Mouse (Mus musculus) neural tube, embryonic 10.5 days (tissue): ENCODE measurements around the gene Olfr223.
"Not testable (repeated sequence)": the region's sequence is repeated elsewhere in the genome, so short reads cannot be mapped to it uniquely, and the experiment has no call there.

ENCODE experiments used
- DNase-seq: peaks from one replicate; pipeline ENCODE4 v3.0.0-alpha.2; 2017; ENCODE audit warnings: low spot score; ENCODE audit errors: extremely low spot score

Olfr223 gene

DNA sequence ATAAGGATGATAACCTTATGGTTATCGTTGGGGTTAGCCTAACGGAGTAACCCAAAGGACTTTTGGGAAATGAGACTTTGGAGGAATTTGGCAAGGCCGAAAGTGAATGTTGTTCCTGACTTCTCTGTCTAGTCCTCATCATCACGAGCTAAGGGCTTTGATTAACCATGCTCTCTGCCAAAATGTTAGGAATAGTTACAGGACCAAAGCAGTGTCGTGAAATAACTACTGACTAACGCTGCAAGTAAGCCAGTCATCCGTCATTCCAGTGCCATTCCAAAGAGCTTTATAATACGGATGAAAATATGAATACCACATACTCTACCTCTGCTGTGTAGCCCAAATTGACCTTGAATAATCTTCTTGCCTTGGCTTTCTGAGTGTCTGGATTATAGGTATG is 3.9 kb upstream of the Olfr223 start:
- DNase-seq = no peak

- DNase-seq = no peak
These were observed 3.0 kb upstream of the Olfr223 start for GRCm38 (mm10) chr11:59596091-59596490.

- no peak for DNase-seq
These were observed 3.6 kb downstream of the Olfr223 start for GRCm38 (mm10) chr11:59589496-59589895.

DNA sequence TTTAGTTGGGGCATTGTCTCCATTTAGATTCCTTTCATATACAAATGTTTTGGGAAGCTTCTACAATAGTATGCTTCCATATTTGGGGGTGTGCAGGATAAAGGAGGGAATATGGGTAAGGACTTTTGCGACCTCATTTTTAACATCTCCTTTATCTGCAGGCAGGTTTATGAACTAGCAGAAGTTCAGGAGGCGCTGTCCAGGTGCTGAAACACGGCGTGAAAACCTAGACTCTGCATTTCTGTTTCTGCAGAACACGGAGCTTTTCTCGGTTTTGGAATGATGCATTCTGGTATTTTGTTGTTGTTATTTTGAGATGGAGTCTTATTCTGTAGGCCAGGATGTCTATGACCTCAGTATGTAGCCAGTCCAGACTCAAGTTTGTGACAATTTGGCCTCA is 8.6 kb downstream of the Olfr223 start:
- peak; percentile 29 for DNase-seq

DNA sequence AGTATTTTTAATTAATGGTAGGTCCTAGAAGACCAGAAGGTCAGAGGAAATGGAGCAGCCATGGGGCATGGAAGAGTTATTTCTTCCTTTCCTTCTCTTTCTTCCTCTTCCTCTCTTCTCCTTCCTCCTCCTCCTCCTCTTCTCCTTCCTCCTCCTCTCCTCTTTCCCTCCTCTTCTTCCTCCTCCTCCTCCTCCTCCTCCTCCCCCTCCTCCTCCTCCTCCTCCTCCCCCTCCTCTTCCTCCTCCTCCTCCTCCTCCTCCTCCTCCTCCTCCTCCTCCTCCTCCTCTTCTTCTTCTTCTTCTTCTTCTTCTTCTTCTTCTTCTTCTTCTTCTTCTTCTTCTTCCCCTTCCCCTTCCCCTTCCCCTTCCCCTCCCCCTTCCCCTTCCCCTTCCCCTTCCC is 17.0 kb downstream of the Olfr223 start, which contains the start of gene Olfr222:
Gene Olfr222 (minus strand): TSS at position 101 of the 400 bp plus-strand sequence.
- DNase-seq = not testable (repeated sequence)

GRCm38 (mm10) chr11:59575726-59576125 is 17.4 kb downstream of the Olfr223 start:
- no peak for DNase-seq

- DNase-seq = no peak
These were observed 23.8 kb downstream of the Olfr223 start for GRCm38 (mm10) chr11:59569306-59569705.

DNA sequence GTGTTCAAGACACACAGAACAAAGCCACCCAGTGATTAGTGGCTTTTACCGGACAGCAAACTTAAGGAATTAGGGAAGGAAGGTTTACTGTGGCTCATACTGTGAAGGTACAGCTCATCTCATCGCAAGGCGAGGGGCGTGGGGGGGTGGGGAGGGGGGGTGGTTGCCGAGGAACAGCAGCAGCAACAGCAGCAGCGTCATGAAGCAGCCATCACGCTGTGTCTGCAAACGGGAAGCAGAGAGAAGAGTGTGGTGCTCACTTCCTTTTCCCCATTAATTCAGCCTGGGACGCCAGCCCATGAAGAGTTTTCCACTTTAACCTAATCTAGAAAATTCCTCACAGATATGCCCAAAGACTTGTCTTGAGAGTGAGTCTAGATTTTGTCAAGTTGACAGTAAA is 30.3 kb downstream of the Olfr223 start:
- DNase-seq = no peak

GRCm38 (mm10) chr11:59562336-59562735 is 30.8 kb downstream of the Olfr223 start:
- no peak for DNase-seq

DNA sequence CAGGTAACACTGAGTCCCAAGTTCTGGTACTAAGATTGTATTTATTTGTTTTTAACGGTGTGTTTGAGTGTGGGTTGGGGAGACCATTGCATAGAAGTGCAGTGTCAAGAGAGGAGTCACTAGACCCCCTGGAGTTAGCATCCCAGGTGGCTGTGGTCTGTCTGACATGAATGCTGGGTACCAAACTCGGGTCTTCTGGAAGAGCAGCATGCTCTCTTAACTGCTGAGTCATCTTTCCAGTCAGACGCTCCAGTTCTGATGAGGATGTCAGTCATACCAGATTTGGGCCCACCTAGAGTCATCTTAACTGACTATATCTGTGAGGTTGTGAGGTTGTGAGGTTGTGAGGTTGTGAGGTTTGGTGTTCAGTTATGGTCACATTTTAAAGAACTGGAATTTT is 32.2 kb downstream of the Olfr223 start:
- DNase-seq = no peak

DNA sequence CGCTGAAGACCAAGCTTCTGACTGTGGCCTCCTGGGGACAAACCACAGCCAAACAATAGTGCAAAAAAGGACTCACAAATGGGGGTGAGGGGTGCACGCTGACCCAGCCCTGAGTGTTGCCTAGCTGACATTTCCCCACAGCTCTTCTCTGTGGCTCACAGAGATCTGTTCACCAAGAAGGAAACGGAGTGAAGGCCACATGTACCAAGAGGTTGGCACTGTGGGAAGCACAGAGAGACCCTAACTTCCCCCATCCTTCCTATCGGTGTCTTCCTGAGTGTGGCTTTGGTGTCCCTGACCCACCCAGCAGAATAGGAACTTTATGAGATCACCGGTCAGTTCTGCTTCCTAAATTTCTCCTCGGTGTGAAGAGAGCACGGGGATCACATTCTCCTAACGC is 38.6 kb downstream of the Olfr223 start:
- no peak for DNase-seq

- no peak for DNase-seq
These were observed 39.0 kb downstream of the Olfr223 start for GRCm38 (mm10) chr11:59554127-59554526.

DNA sequence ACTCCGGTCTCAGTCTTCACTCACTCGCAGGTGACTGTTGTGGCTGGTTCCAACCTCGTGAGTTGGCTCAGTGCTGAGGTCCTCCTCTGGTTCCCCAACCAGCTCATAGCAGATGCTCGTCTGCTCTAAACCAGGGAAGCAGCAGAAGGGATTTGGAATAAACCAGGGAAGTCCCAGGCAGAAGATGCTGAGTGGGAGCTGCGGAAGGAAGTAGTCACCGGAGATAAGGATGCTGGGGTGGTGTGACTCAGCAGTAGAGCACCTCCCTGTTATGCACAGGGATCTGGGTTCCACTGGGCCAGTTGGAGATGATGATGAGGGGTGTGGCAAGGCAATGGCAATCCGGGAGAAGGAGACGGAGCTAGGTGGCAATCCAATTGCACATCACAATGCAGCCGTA is 49.1 kb downstream of the Olfr223 start:
- DNase-seq = no peak

- no peak for DNase-seq
These were observed 49.7 kb downstream of the Olfr223 start for GRCm38 (mm10) chr11:59543376-59543775.

DNA sequence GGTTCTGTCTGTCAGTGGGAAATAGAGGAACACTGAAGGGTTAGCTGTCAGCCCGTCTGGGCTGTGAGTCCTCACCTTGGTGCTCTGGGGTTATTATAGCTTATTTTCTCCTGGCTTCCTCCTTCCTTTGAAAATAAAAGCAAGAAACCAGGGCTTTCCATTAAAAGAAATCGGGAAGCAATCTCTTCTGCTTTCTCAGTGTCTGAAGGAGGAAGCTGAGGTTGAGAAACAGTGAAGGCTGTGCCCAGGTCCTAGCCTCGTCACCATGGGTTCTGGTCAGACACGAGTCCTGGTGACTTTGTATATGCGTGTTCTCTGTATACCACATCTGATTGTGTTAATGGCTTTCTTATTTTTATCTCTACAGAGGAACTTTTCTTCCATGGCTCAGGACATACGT is 50.6 kb downstream of the Olfr223 start:
- no peak for DNase-seq

- no peak for DNase-seq
These were observed 51.8 kb downstream of the Olfr223 start, which contains the start of gene Nlrp3 for GRCm38 (mm10) chr11:59541324-59541723. TSS of gene Nlrp3 (plus strand) at chr11:59541568.

DNA sequence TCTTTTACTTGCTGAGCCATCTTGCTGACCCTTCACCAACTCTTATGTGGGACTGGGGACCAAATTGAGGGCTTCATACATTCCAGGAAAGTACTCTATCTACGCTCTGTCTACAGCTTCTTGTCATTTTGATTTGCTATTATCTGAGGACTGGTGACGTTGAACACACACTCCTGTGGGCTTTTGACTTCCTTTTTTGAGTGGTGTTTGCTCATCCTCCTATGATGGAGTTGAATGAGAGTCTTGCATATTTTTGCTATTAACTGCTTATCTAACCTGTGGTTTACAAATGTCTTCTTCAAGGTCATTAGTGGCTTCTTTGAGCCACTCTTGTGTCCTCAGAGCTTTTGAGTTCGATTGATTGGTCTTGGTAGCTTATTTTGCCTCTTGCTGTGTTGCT is 53.0 kb downstream of the Olfr223 start:
- no peak for DNase-seq
